Mouse (Mus musculus) forebrain, embryonic 15.5 days (tissue): ENCODE measurements at regions not wholly inside any gene's neighbourhood (a gene's known extent, or its start where the extent isn't known, plus 50 kb on each side); places are given as distances from the start of the nearest gene placed in this dataset.

Source experiments
- ATAC-seq: fragments of 200-750 bp; cut with Nextera tagmentation; replicated peaks from 2 replicates; pipeline ENCODE4 v1.8.0; 2017; ENCODE audit warnings: mild to moderate bottlenecking, moderate TSS enrichment, moderate library complexity
- H3K27ac ChIP-seq: fragments of 300-500 bp; sonication (generic); replicated peaks from 2 replicates; pipeline ENCODE4 v1.5.1; 2015; ENCODE audit warnings: mild to moderate bottlenecking, inconsistent platforms
- H3K27me3 ChIP-seq: fragments of 300-500 bp; sonication (generic); 2 replicates; pipeline ENCODE4 v1.6.1; 2015; ENCODE audit warnings: inconsistent platforms
- H3K36me3 ChIP-seq: fragments of 300-500 bp; sonication (generic); 2 replicates; pipeline ENCODE4 v1.6.1; 2015; ENCODE audit warnings: mild to moderate bottlenecking, inconsistent platforms
- H3K4me1 ChIP-seq: fragments of 300-500 bp; sonication (generic); 2 replicates; pipeline ENCODE4 v1.6.1; 2015; ENCODE audit warnings: inconsistent platforms
- H3K4me2 ChIP-seq: fragments of 300-500 bp; sonication (generic); replicated peaks from 2 replicates; pipeline ENCODE4 v1.6.1; 2015; ENCODE audit warnings: mild to moderate bottlenecking, inconsistent platforms
- H3K4me3 ChIP-seq: fragments of 300-500 bp; sonication (generic); 2 replicates; pipeline ENCODE4 v1.5.1; 2015; ENCODE audit warnings: mild to moderate bottlenecking, inconsistent platforms
- H3K9ac ChIP-seq: fragments of 300-500 bp; sonication (generic); replicated peaks from 2 replicates; pipeline ENCODE4 v1.6.1; 2015; ENCODE audit warnings: mild to moderate bottlenecking, inconsistent platforms
- H3K9me3 ChIP-seq: fragments of 300-500 bp; sonication (generic); 2 replicates; pipeline ENCODE4 v1.6.1; 2016; ENCODE audit warnings: inconsistent platforms
- WGBS: fragments of 180-500 bp; shearing (Covaris S2); methylation state at CpG from one replicate; pipeline ENCODE4 v1.1.7; 2015; ENCODE audit warnings: mixed read lengths; 5-methylcytosine and 5-hydroxymethylcytosine counted together

GRCm38 (mm10) chr9:83199771-83200170 is 53.3 kb upstream of the Hmgn3 start:
- H3K4me2 ChIP-seq: no peak overlapping the region
- no peak overlapping the region for H3K9ac ChIP-seq
- no peaks in the 10 kb centered on the region for H3K9me3 ChIP-seq
- ATAC-seq: no peak
- peaks cover 7% of the 10 kb centered on the region for H3K4me1 ChIP-seq
- no peak overlapping the region for H3K4me3 ChIP-seq
- no peak overlapping the region for H3K27ac ChIP-seq
- WGBS: 75% methylated on average over 3 of the region's 3 CpGs
- H3K27me3 ChIP-seq: no peaks in the 10 kb centered on the region
- H3K36me3 ChIP-seq: no peaks in the 10 kb centered on the region

- H3K27me3 ChIP-seq: no peaks in the 10 kb centered on the region
- no peak overlapping the region for H3K4me3 ChIP-seq
- peaks cover 8% of the 10 kb centered on the region for H3K4me1 ChIP-seq
- H3K9ac ChIP-seq: no peak overlapping the region
- H3K36me3 ChIP-seq: no peaks in the 10 kb centered on the region
- H3K9me3 ChIP-seq: no peaks in the 10 kb centered on the region
- H3K4me2 ChIP-seq: no peak overlapping the region
- WGBS: 85% methylated on average over 3 of the region's 3 CpGs
- no peak for ATAC-seq
- no peak overlapping the region for H3K27ac ChIP-seq
Measured at GRCm38 (mm10) chr9:83199176-83199575, 52.7 kb upstream of the Hmgn3 start.

- WGBS: 80% methylated on average over 5 of the region's 5 CpGs
- H3K36me3 ChIP-seq: no peaks in the 10 kb centered on the region
- no peak overlapping the region for H3K4me2 ChIP-seq
- H3K9me3 ChIP-seq: no peaks in the 10 kb centered on the region
- H3K4me3 ChIP-seq: no peak overlapping the region
- no peak overlapping the region for H3K9ac ChIP-seq
- no peaks in the 10 kb centered on the region for H3K27me3 ChIP-seq
- peaks cover 8% of the 10 kb centered on the region for H3K4me1 ChIP-seq
- no peak for ATAC-seq
- H3K27ac ChIP-seq: no peak overlapping the region
Measured at GRCm38 (mm10) chr9:83197013-83197412, 50.5 kb upstream of the Hmgn3 start.
